Mouse (Mus musculus): ENCODE results near the gene Polr2h. TPM values are rescaled to one million over a fixed set of nuclear protein-coding genes. Genes with fewer than 3 reads are reported as not detected.

The Polr2h gene
- total RNA-seq, 4 experiments from 2014 or later = 44.3 to 56.0 (median 51.0) TPM

Other genes with a start within 250 kb of the Polr2h start
- 10 to 100 TPM; 62.4 to 72.6 (median 66.0) TPM for gene Eif2b5, start 218.8 kb upstream of the Polr2h start, total RNA-seq (2022)
- 10 to 100 TPM; 34.1 to 55.2 (median 45.5) TPM for gene Dvl3, start 200.7 kb upstream of the Polr2h start, total RNA-seq (2022)
- 100 to 1,000 TPM; 273 to 406 (median 325) TPM for gene Ap2m1, start 182.2 kb upstream of the Polr2h start, total RNA-seq (2022)
- gene Abcf3, start 169.1 kb upstream of the Polr2h start, total RNA-seq (2022) = 100 to 1,000 TPM in 2 of 4 experiments, 10 to 100 TPM in 2; 80.8 to 118 (median 97.5) TPM
- 1 to 10 TPM in 3 of 4 experiments, under 1 TPM in 1; 0.87 to 4.9 (median 2.7) TPM for gene Vwa5b2, start 128.2 kb upstream of the Polr2h start, total RNA-seq (2022)
- 1 to 10 TPM; 7.3 to 9.5 (median 8.8) TPM for gene Eef1akmt4, start 106.1 kb upstream of the Polr2h start, total RNA-seq (2022)
- not detected for gene Gm49333, start 106.1 kb upstream of the Polr2h start, total RNA-seq (2022)
- gene Alg3, start 105.9 kb upstream of the Polr2h start, total RNA-seq (2022) = 10 to 100 TPM; 22.3 to 30.0 (median 25.4) TPM
- gene Camk2n2, start 96.4 kb upstream of the Polr2h start, total RNA-seq (2022) = 10 to 100 TPM; 28.9 to 62.9 (median 41.8) TPM
- gene Ece2, start 87.8 kb upstream of the Polr2h start, total RNA-seq (2022) = 10 to 100 TPM; 11.0 to 45.0 (median 23.8) TPM
- 100 to 1,000 TPM; 261 to 301 (median 279) TPM for gene Psmd2, start 66.0 kb upstream of the Polr2h start, total RNA-seq (2022)
- 100 to 1,000 TPM; 347 to 386 (median 375) TPM for gene Eif4g1, start 49.4 kb upstream of the Polr2h start, total RNA-seq (2022)
- gene Fam131a, start 24.4 kb upstream of the Polr2h start, total RNA-seq (2022) = 10 to 100 TPM; 15.1 to 24.4 (median 19.7) TPM
- 10 to 100 TPM; 44.5 to 52.2 (median 47.6) TPM for gene Clcn2, start 81 bp downstream of the Polr2h start, total RNA-seq (2022)
- 10 to 100 TPM; 10.2 to 30.3 (median 20.0) TPM for gene Chrd, start 15.5 kb downstream of the Polr2h start, total RNA-seq (2022)
- 1 to 10 TPM; 2.3 to 3.1 (median 2.7) TPM for gene Thpo, start 16.8 kb downstream of the Polr2h start, total RNA-seq (2022)